7 mouse cellular contexts compared by ENCODE assay signal in the genomic region with DNA sequence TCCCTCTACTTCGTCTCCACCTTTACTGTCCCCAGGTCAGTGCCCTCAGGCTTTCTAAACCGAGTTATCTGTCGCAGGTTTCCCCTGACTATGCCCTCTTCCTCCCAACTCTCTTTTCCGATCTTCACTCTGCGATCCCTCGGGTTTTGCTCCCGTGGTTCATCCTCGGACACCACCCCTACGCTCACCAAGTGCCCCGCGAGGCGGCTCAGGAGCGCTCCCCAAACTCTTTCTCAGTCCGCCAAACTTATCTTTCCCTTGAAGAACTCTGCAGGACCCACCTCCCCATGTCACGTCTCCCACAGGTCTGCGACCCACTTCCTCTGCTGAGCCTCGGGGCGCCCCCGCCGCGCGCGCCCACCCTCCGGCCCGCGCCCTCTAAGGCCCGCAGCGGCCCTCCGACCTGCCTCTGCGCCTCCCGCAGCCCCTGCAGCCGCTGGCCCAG. TPM values are rescaled to one million over a fixed set of nuclear protein-coding genes. Genes with fewer than 3 reads are reported as not detected.
DNase-seq lines count a peak whose midpoint lies in the region; ATAC-seq lines count a peak whose summit lies in the region.

No protein-coding gene starts in this region.

- H3K36me3 ChIP-seq in embryonic facial prominence, embryonic 11.5 days (replicated peaks; ENCODE audit: control insufficient read depth, insufficient read depth, low read depth, low read length) = no peaks in the 10 kb centered on the region
- H3K36me3 ChIP-seq in heart, embryonic 15.5 days = no peaks in the 10 kb centered on the region
- H3K36me3 ChIP-seq in liver, embryonic 13.5 days = peaks cover 34% of the 10 kb centered on the region
- no peaks in the 10 kb centered on the region; the same call in 1 of the 2 replicates for H3K36me3 ChIP-seq in stomach, embryonic 14.5 days (ENCODE audit: control insufficient read depth, insufficient read depth, low read length)

- under 1% methylated on average over 32 of the region's 32 CpGs for WGBS in embryonic facial prominence, embryonic 11.5 days
- under 1% methylated on average over 32 of the region's 32 CpGs for WGBS in heart, embryonic 15.5 days
- under 1% methylated on average over 32 of the region's 32 CpGs for WGBS in liver, embryonic 13.5 days (ENCODE audit: insufficient replicate concordance)
- WGBS in stomach, embryonic 14.5 days = under 1% methylated on average over 32 of the region's 32 CpGs

- peak overlapping the region; percentile 95 for H3K27ac ChIP-seq in embryonic facial prominence, embryonic 11.5 days (replicated peaks; ENCODE audit: low read depth, low read length)
- H3K27ac ChIP-seq in heart, embryonic 15.5 days = peak overlapping the region; percentile 99
- H3K27ac ChIP-seq in liver, embryonic 13.5 days = peak overlapping the region; percentile 100
- H3K27ac ChIP-seq in stomach, embryonic 14.5 days (ENCODE audit: low read length) = peak overlapping the region; percentile 92

- H3K27me3 ChIP-seq in embryonic facial prominence, embryonic 11.5 days (ENCODE audit: control insufficient read depth, insufficient read depth, low read length) = no peaks in the 10 kb centered on the region
- H3K27me3 ChIP-seq in heart, embryonic 15.5 days = no peaks in the 10 kb centered on the region
- no peaks in the 10 kb centered on the region for H3K27me3 ChIP-seq in liver, embryonic 13.5 days
- no peaks in the 10 kb centered on the region for H3K27me3 ChIP-seq in stomach, embryonic 14.5 days (ENCODE audit: control insufficient read depth, insufficient read depth, low read length)

- H3K4me1 ChIP-seq in embryonic facial prominence, embryonic 11.5 days (ENCODE audit: control insufficient read depth, insufficient read depth, low read length) = no peaks in the 10 kb centered on the region
- H3K4me1 ChIP-seq in heart, embryonic 15.5 days (replicated peaks) = peaks cover 20% of the 10 kb centered on the region
- peaks cover 68% of the 10 kb centered on the region for H3K4me1 ChIP-seq in liver, embryonic 13.5 days (replicated peaks)
- H3K4me1 ChIP-seq in stomach, embryonic 14.5 days (ENCODE audit: control insufficient read depth, insufficient read depth, low read length) = peaks cover 12% of the 10 kb centered on the region; the same call in 1 of the 2 replicates

- DNase-seq in ovary, adult 18-20 months (ENCODE audit: low spot score) = peak; percentile 6
- DNase-seq in ovary, postnatal 36 days (ENCODE audit: low spot score) = no peak
- no peak for DNase-seq in embryonic facial prominence, embryonic 11.5 days (ENCODE audit: low spot score)
- no peak for DNase-seq in liver, embryonic 13.5 days
- no peak for DNase-seq in cerebellum, postnatal 14 days

- H3K4me2 ChIP-seq in embryonic facial prominence, embryonic 11.5 days (ENCODE audit: low read depth, low read length) = peak overlapping the region; percentile 69
- H3K4me2 ChIP-seq in heart, embryonic 15.5 days = peak overlapping the region; percentile 68
- peak overlapping the region; percentile 69 for H3K4me2 ChIP-seq in liver, embryonic 13.5 days
- H3K4me2 ChIP-seq in stomach, embryonic 14.5 days (replicated peaks; ENCODE audit: low read depth, low read length) = peak overlapping the region; percentile 67

- H3K9ac ChIP-seq in embryonic facial prominence, embryonic 11.5 days (replicated peaks; ENCODE audit: low read length) = peak overlapping the region; percentile 97
- H3K9ac ChIP-seq in heart, embryonic 15.5 days = peak overlapping the region; percentile 99
- H3K9ac ChIP-seq in liver, embryonic 13.5 days = peak overlapping the region; percentile 100
- H3K9ac ChIP-seq in stomach, embryonic 14.5 days (replicated peaks; ENCODE audit: low read depth, low read length) = peak overlapping the region; percentile 79

- ATAC-seq in embryonic facial prominence, embryonic 11.5 days (replicated peaks; ENCODE audit: insufficient number of reproducible peaks, low FRiP score, low TSS enrichment, low read depth) = no peak; the same call in 1 of the 2 replicates
- ATAC-seq in heart, embryonic 15.5 days (replicated peaks; ENCODE audit: insufficient number of reproducible peaks, insufficient read depth, low FRiP score, low read depth) = peak; percentile 40
- peak; percentile 25 for ATAC-seq in liver, embryonic 13.5 days (ENCODE audit: low read depth)
- ATAC-seq in stomach, embryonic 14.5 days (ENCODE audit: insufficient number of reproducible peaks, insufficient read depth, low FRiP score, low read depth) = no peak; the same call in 1 of the 2 replicates

- H3K4me3 ChIP-seq in embryonic facial prominence, embryonic 11.5 days (ENCODE audit: low read depth, low read length) = peak overlapping the region; percentile 92
- H3K4me3 ChIP-seq in heart, embryonic 15.5 days = peak overlapping the region; percentile 100
- peak overlapping the region; percentile 99 for H3K4me3 ChIP-seq in liver, embryonic 13.5 days (replicated peaks)
- peak overlapping the region; percentile 63 for H3K4me3 ChIP-seq in stomach, embryonic 14.5 days (ENCODE audit: low read depth, low read length)

- no peaks in the 10 kb centered on the region for H3K9me3 ChIP-seq in embryonic facial prominence, embryonic 11.5 days (replicated peaks; ENCODE audit: control insufficient read depth, low read length)
- H3K9me3 ChIP-seq in heart, embryonic 15.5 days (replicated peaks) = no peaks in the 10 kb centered on the region
- H3K9me3 ChIP-seq in liver, embryonic 13.5 days (replicated peaks) = peaks cover 5% of the 10 kb centered on the region; the same call in 1 of the 2 replicates
- H3K9me3 ChIP-seq in stomach, embryonic 14.5 days (ENCODE audit: control insufficient read depth, low read depth, low read length) = no peaks in the 10 kb centered on the region

RNA-seq across cellular contexts. Expression of gene Crlf3, which starts 0.4 kb away (rescaled TPM):
- polyA plus RNA-seq in embryonic facial prominence, embryonic 11.5 days (2014; fragmentation: Nextera tagmentation; extraction: Ambion mirVana) = 53.8 and 57.1 TPM in 2 replicates
- 29.2 and 37.4 TPM in 2 replicates for polyA plus RNA-seq in heart, embryonic 15.5 days (2015; fragmentation: Nextera tagmentation; extraction: Ambion mirVana)
- 91.4 and 103 TPM in 2 replicates for polyA plus RNA-seq in liver, embryonic 13.5 days (2015; fragmentation: Nextera tagmentation; extraction: Ambion mirVana)
- 29.4 and 29.6 TPM in 2 replicates for polyA plus RNA-seq in stomach, embryonic 14.5 days (2014; fragmentation: Nextera tagmentation; extraction: Ambion mirVana)

RNA-seq across cellular contexts. Expression of gene Atad5, which starts 8.8 kb away (rescaled TPM):
- 20.3 and 22.5 TPM in 2 replicates for polyA plus RNA-seq in embryonic facial prominence, embryonic 11.5 days (2014; fragmentation: Nextera tagmentation; extraction: Ambion mirVana)
- 4.4 and 4.7 TPM in 2 replicates for polyA plus RNA-seq in heart, embryonic 15.5 days (2015; fragmentation: Nextera tagmentation; extraction: Ambion mirVana)
- 10.7 and 12.9 TPM in 2 replicates for polyA plus RNA-seq in liver, embryonic 13.5 days (2015; fragmentation: Nextera tagmentation; extraction: Ambion mirVana)
- polyA plus RNA-seq in stomach, embryonic 14.5 days (2014; fragmentation: Nextera tagmentation; extraction: Ambion mirVana) = 15.1 and 16.3 TPM in 2 replicates

Comparison
In these comparisons a context has a peak if more than half of its experiments do, and no peak if none do; other contexts are left out.
1. ATAC-seq: peak in heart, embryonic 15.5 days (single experiment) and liver, embryonic 13.5 days (single experiment); none in embryonic facial prominence, embryonic 11.5 days (single experiment) and stomach, embryonic 14.5 days (single experiment).
2. Peak in every context shown above with its lines, with median percentiles within 50 percentile points of each other: H3K27ac ChIP-seq, H3K4me2 ChIP-seq, H3K4me3 ChIP-seq and H3K9ac ChIP-seq.